Mouse (Mus musculus): ENCODE measurements around the gene Xpo1. TPM values are rescaled to one million over a fixed set of nuclear protein-coding genes. Genes with fewer than 3 reads are reported as not detected.
A peak's percentile ranks its signal among the peaks of the same experiment; 100 is the strongest.
"Not testable (repeated sequence)": the region's sequence is repeated elsewhere in the genome, so short reads cannot be mapped to it uniquely, and the experiment has no call there.

Gene Xpo1
- total RNA-seq (2015) (102 and 115 TPM in 2 replicates), total RNA-seq (2017) (173 and 210 TPM in 2 replicates)

GRCm38 (mm10) chr11:23255427-23256193 lies at the start of gene Xpo1:
Xpo1 (plus strand) TSS chr11:23256041.
- peak; percentile 80 for ATAC-seq (ENCODE audit: poor library complexity, severe bottlenecking)

DNA sequence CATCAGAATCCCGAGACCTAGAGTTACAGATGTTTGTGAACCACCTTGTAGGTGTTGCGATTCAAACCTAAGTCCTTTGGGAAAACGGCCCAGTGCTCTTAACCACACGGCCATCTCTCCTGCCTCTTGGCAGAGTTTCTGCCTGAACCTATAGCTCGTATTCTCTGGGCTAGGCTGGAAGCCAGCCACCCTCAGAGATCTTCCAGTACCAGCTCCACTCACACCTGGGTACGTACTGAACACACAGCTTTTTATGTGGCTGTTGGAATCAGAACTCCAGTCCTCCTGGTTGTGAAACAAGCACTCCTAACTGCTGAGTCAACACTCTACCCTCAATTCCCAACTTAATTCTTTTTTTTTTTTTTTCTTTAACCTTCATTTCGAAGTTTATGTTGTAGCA lies 46.1 kb upstream of the Xpo1 start:
- no peak for ATAC-seq (ENCODE audit: poor library complexity, severe bottlenecking)

DNA sequence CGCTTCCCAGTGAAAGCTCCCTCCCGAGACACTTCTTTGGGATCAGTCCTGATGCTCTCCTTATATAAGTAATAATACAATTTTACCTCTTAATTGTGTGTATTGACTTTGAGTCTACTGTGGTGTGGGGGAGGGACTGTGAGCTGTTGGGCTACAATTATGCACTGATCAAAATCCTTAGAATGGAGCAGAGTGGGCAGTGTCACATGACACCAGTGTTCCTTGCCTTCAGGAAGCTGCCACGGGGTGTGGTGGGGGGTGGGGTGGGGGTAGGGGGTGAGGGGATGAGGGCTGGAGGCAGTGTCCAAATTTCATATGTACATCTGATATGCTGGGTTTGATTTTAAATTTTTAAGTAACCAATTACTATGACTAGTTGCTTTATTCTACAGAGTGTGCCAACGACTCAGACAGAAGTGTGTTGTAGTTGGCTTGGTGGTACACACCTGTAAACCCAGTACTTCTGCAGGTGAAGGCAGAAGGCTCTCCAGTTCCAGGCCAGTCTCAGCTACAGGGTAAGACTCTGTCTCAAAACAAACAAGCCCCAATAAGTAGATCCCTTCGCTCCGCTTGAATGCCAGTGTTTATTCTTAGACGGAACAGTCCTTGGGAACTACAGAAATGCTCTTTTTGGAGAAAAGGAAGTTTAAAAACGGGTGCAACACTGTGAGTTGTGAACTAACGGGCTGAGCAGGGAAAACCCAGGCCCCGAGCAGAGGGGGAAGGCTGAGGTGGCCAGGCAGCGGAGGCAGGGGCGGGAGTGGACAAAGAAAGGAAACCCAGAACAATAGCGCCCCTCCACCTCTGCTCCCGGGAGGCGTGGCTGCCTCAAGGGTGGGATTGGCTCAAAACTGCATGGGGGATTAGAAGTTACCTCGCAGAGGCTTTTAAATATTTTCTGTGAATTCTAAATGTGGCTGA lies 45.0 kb upstream of the Xpo1 start:
- ATAC-seq (ENCODE audit: poor library complexity, severe bottlenecking): no peak

DNA sequence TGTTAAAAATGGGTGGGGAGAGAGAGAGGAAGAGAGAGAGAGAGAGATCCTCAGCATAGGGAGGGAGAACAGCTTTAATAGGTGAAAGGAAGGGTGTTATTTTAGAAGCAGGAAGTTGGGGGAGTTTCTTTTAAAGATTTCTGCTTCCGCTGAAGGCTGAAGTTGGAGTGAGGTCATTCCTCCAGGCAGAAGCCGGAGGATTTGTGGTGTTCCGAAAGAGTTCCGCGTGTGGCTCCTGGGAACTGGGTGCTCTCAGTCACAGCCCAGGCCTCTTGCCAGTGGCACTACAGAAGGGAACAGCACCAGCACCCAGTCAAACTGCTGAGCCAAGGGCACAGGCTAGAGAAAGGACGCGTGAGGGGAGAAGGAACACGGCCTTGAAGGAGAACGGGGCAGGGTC lies 38.4 kb upstream of the Xpo1 start:
- peak; percentile 45; the same call in 1 of the 2 replicates for ATAC-seq (ENCODE audit: poor library complexity, severe bottlenecking)

GRCm38 (mm10) chr11:23236015-23236414 lies 19.8 kb upstream of the Xpo1 start:
- peak; percentile 86 for ATAC-seq (ENCODE audit: poor library complexity, severe bottlenecking)

DNA sequence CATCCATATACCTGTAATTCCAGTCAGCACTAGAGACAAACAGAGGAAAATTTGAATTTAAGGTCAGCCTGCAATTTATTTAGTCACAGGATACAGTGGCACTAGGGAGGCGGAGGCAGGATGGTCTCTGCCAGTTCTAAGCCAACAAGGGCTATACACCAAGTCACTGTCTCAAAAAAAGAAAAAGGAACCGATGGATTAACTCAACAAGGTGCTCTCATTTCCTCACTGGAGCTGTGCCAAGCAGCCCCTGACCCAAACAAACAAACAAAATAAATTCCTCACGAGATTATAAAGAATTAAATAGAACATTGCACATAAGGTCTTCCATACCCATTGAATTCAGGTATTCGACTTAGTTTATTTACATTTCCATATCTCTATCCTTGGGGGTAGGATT lies 1.9 kb upstream of the Xpo1 start:
- no peak for ATAC-seq (ENCODE audit: poor library complexity, severe bottlenecking)

GRCm38 (mm10) chr11:23254548-23254947 lies 1.3 kb upstream of the Xpo1 start:
- ATAC-seq (ENCODE audit: poor library complexity, severe bottlenecking): no peak

DNA sequence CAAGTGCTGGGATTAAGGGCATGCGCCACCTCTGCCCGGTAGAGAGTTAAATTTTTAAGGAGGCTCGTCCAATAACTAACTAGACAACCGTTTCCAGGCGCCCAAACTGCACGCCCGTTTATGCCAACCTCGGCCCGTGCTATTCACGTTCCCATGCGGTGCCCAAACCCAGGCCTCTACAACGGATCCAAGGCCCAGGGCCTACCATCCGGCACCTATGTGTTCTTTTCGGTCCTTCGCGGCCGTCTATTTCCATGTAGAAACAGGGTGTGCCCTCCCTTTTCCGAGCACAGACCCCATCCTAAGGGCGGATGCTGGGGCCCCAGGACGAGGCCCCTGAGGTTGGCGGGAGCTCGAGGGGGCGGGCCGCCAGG lies 801 bp upstream of the Xpo1 start:
- ATAC-seq (ENCODE audit: poor library complexity, severe bottlenecking): no peak

DNA sequence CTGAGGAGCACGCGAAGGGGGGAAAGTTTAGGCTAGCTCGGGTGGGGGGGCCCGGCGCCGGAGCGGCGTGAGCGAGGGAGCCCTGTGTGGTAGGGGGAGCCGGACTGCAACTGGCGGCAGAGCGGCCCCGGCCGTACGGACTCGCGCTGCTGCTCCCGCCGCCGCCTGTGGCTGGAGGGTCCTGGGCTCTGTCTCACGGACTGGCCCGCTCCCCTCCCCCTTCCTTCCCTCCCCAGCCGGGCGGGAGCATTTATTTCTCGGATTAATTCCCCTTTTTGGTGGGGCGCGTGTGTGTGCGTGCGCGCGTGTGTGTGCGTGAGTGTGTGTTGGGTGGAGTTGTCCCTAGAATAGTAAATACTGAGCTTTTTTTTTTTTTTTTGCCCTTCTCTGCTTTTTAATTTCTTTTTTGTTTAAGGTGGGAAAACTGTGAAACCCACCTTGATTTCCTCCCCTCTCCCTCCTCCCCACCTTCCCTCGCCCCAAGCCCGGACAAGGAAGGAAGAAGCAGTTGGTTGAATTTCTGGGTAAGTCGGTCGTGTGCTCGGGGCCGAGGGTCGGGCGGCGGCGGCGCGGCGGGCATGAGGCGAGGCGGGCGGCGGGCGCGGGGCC lies 457 bp downstream of the Xpo1 start:
- no peak for ATAC-seq (ENCODE audit: poor library complexity, severe bottlenecking)

DNA sequence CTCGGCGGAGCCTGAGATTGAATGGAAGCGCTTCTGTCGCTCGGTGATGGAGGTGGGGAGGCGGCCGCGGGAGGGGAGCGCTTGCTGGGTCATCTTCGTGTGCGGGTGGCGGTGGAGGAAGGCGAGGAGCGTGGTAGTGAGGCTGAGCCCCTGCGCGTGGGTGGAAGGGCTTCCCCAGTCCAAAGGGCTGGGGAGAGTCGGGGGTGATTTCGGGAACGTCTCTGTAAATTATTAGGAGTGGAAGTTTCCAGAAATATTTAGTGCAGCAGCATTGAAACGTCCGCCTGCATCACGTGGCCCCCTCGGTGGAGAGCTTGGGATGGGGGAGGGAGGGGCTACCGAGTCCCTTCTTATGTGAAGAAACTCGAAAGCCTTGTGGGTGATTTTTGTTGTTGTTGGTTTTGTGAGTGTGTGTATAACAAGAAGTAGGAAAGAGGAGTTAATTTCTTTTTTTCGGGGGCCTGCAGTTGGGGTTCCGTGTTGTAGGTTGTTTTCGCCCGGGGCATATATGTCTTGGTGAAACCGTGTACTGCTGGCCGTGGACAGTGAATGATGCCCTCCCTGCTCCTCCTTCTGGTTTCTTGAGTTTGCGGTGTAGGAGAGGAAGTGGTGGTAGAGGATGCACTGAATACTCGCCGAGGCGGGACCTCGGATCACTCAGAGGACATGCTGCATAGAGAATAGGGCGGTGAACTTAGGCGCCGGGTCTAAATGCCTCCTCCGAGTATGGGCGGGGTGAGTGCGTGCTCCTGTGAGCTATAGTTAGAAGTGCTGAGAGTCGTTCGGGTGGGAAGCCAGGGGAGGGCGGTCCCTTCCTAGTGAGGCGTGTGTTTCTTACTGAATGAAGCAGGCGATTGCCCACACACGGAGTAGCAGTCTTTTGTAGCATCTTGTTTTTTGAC lies 1.2 kb downstream of the Xpo1 start:
- peak; percentile 45 for ATAC-seq (ENCODE audit: poor library complexity, severe bottlenecking)

GRCm38 (mm10) chr11:23259073-23259472 lies 3.2 kb downstream of the Xpo1 start:
- no peak for ATAC-seq (ENCODE audit: poor library complexity, severe bottlenecking)

- ATAC-seq (ENCODE audit: poor library complexity, severe bottlenecking): no peak
Observed at GRCm38 (mm10) chr11:23259481-23259880, 3.6 kb downstream of the Xpo1 start.

DNA sequence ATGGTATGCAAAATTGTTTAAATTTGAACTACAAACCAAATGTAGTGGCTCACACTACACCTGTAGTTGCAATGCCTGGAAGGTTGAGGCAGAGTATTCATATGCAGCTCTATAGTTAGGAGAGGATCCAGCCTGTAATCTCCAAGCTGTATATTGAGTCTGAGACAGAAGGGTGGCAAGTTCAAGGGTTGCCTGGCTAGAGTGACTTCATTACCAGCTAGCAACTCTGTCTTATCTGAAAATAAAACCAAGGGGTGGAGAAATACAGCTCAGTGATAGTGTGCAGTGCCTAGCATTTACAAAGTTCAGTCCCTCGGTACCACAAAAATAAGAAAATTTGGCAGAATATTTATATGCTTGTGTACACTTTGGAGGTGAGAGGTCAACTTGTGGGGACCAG lies 4.3 kb downstream of the Xpo1 start:
- ATAC-seq (ENCODE audit: poor library complexity, severe bottlenecking): no peak

- no peak for ATAC-seq (ENCODE audit: poor library complexity, severe bottlenecking)
Observed at GRCm38 (mm10) chr11:23261490-23261889, 5.6 kb downstream of the Xpo1 start.

GRCm38 (mm10) chr11:23264949-23265348 lies 9.1 kb downstream of the Xpo1 start:
- ATAC-seq (ENCODE audit: poor library complexity, severe bottlenecking): no peak

DNA sequence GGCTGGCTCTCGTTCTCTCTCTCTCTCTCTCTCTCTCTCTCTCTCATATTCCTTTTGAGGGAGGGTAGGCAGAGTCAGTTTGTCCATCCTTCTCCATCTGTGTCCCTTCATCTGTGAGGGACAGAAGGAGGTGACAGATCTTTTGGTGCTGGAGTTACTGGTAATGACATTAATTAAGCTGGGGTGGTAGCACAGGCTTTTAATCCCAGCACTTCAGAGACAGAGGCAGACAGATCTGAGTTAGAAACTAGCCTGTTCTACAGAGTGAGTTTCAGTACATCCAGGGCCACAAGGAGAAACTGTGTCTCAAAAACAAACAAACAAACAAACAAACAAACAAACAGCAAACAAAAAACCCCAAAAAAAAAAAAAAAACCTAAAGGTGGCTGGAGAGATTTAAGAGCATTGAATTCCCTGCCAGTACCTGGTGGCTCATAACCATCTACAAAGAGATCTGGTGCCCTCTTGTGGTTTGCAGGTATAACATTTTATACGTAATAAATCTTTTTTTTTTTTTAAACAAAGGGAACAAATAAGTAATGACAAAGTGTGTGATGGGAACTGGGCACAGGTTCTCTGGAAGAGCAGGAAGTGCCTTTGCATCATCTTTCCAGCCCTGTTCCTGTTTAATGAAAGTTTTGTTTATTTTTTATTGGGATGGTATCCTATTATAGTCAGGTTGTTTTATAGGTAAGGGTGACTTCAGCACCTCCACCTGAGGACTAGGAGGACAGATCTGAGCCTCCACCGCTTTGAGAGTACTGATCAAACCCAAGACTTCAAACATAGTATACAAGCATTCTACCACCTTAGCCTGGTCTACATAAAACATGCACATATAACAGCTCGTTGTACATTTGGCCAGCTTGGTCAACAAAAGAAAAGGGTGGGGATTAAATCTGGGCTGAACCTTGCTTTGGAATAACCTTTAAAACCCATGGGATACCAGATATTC lies 16.2 kb downstream of the Xpo1 start:
- ATAC-seq (ENCODE audit: poor library complexity, severe bottlenecking): peak; percentile 77

DNA sequence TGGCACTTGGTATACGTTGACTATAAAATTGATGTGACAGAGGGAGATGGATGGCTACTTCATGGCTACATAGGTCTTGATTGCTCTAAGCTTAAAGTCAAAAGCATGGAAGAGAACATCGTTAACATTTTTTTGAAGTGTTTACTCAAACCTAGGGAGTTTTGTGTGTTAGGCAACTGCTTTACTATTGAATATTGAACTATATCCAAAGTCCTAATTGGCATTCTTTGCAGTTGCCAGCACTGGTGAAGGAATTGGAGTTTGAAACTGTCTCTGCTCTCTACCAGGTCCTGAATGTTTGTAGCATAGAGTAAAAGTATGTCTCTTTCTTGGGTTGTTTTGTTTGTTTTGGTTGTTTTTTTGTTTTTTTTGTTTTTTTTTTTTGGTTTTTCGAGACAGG lies 19.9 kb downstream of the Xpo1 start:
- no peak for ATAC-seq (ENCODE audit: poor library complexity, severe bottlenecking)

- no peak for ATAC-seq (ENCODE audit: poor library complexity, severe bottlenecking)
Observed at GRCm38 (mm10) chr11:23284469-23284868, 28.6 kb downstream of the Xpo1 start.

DNA sequence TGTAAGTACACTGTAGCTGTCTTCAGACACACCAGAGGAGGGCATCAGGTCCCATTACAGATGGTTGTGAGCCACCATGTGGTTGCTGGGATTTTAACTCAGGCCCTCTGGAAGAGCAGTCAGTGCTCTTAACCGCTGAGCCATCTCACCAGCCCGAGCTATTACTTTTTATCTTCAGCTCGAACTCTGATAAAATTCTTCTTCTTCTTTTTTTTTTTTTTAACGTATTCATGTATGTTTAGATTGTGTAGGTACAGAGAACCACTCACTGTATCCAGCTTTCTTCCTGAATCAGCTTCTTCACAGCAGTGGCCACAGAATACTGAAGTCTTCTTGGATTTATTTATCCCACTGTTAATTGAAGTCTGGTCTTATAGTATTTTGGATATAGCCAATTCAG lies 33.0 kb downstream of the Xpo1 start:
- ATAC-seq (ENCODE audit: poor library complexity, severe bottlenecking): not testable (repeated sequence)

Measured in megakaryocyte, adult 5-6 weeks (primary cell).